Mouse (Mus musculus) MEL (cell line): ENCODE data around the gene Zbtb3. TPM values are rescaled to one million over a fixed set of nuclear protein-coding genes. Genes with fewer than 3 reads are reported as not detected.

Experiments used
- DNase-seq: peaks from one replicate; pipeline ENCODE4 v3.0.0; 2011; ENCODE audit warnings: low read depth, low spot score
- H3K27ac ChIP-seq: 2 replicates; pipeline ENCODE4 v1.5.1; 2012; ENCODE audit warnings: low read depth, mild to moderate bottlenecking, control low read depth, low read length, moderate library complexity; ENCODE audit not compliant: control insufficient read depth
- H3K27me3 ChIP-seq, 2 experiments: fragments of 150-350 bp in 1 of 2; sonication (generic) in 1 of 2; 2 replicates each; pipeline ENCODE4 v1.6.1; 2012; ENCODE audit warnings: low read length in 2 of 2, mild to moderate bottlenecking in 2 of 2, improper control_type of control experiment in 1 of 2, moderate library complexity in 1 of 2; ENCODE audit not compliant: insufficient read depth in 2 of 2, control insufficient read depth in 1 of 2
- H3K36me3 ChIP-seq, 2 experiments: 2 replicates each; pipeline ENCODE4 v1.6.1; 2012 to 2014; ENCODE audit warnings: low read length in 2 of 2, improper control_type of control experiment in 1 of 2, inconsistent platforms in 1 of 2, mild to moderate bottlenecking in 1 of 2; ENCODE audit not compliant: insufficient read depth in 2 of 2, control insufficient read depth in 1 of 2
- H3K4me1 ChIP-seq, 2 experiments: fragments of 150-350 bp in 1 of 2; sonication (generic) in 1 of 2; 2 replicates each; pipeline ENCODE4 v1.6.1; 2012; ENCODE audit warnings: low read length in 2 of 2, improper control_type of control experiment in 1 of 2, mild to moderate bottlenecking in 1 of 2; ENCODE audit not compliant: insufficient read depth in 2 of 2, control insufficient read depth in 1 of 2
- H3K4me3 ChIP-seq, 2 experiments: fragments of 150-350 bp in 1 of 2; sonication (generic) in 1 of 2; 2 replicates each; pipeline ENCODE4 v1.5.1; 2012; ENCODE audit warnings: low read depth in 2 of 2, low read length in 2 of 2, mild to moderate bottlenecking in 2 of 2, moderate library complexity in 2 of 2, control low read depth in 1 of 2, improper control_type of control experiment in 1 of 2; ENCODE audit not compliant: control insufficient read depth in 1 of 2, insufficient read depth in 1 of 2
- H3K79me2 ChIP-seq: 2 replicates; pipeline ENCODE4 v1.6.1; 2012; ENCODE audit warnings: mild to moderate bottlenecking, low read length, moderate library complexity; ENCODE audit not compliant: control insufficient read depth, poor library complexity, insufficient read depth
- H3K9ac ChIP-seq: 2 replicates; pipeline ENCODE4 v1.6.1; 2012; ENCODE audit warnings: low read depth, mild to moderate bottlenecking, control low read depth, low read length, moderate library complexity; ENCODE audit not compliant: control insufficient read depth, poor library complexity, severe bottlenecking
- H3K9me3 ChIP-seq: fragments of 150-350 bp; sonication (generic); replicated peaks from 2 replicates; pipeline ENCODE4 v1.6.1; 2012; ENCODE audit warnings: mild to moderate bottlenecking, low read length, improper control_type of control experiment, moderate library complexity; ENCODE audit not compliant: insufficient read depth
- BHLHE40 ChIP-seq: IDR thresholded peaks from 2 replicates; pipeline ENCODE4 v1.6.1; 2012; ENCODE audit warnings: low read depth, mild to moderate bottlenecking, inconsistent platforms, low read length, improper control_type of control experiment, borderline replicate concordance
- CHD1 ChIP-seq: IDR thresholded peaks from 2 replicates; pipeline ENCODE4 v1.6.1; 2012; ENCODE audit warnings: low read depth, mild to moderate bottlenecking, inconsistent platforms, low read length, improper control_type of control experiment
- CHD2 ChIP-seq: IDR thresholded peaks from 2 replicates; pipeline ENCODE4 v1.6.1; 2011; ENCODE audit warnings: low read length, improper control_type of control experiment
- CTCF ChIP-seq, 3 experiments: IDR thresholded peaks in 2 of 3; conservative IDR thresholded peaks in 1 of 3; 2 replicates each; pipeline ENCODE4 v1.5.1; 2011 to 2012; ENCODE audit warnings: low read length in 3 of 3, low read depth in 2 of 3, mild to moderate bottlenecking in 2 of 3, improper control_type of control experiment in 1 of 3, inconsistent platforms in 1 of 3, mixed read lengths in 1 of 3, moderate library complexity in 1 of 3; ENCODE audit not compliant: control insufficient read depth in 1 of 3, insufficient read depth in 1 of 3, poor library complexity in 1 of 3, severe bottlenecking in 1 of 3
- ELF1 ChIP-seq: IDR thresholded peaks from 2 replicates; pipeline ENCODE4 v1.6.1; 2014; ENCODE audit warnings: low read depth, mild to moderate bottlenecking, inconsistent platforms, low read length, improper control_type of control experiment, moderate library complexity
- EP300 ChIP-seq, 2 experiments: IDR thresholded peaks; 2 replicates each; pipeline ENCODE4 v1.6.1; 2011; ENCODE audit warnings: improper control_type of control experiment in 2 of 2, low read length in 2 of 2, low read depth in 1 of 2, mild to moderate bottlenecking in 1 of 2
- ETS1 ChIP-seq: IDR thresholded peaks from 2 replicates; pipeline ENCODE4 v1.6.1; 2012; ENCODE audit warnings: low read depth, mild to moderate bottlenecking, inconsistent platforms, low read length, improper control_type of control experiment, moderate library complexity
- GATA1 ChIP-seq: IDR thresholded peaks from 2 replicates; pipeline ENCODE4 v1.6.1; 2011; ENCODE audit warnings: low read depth, low read length, improper control_type of control experiment
- MAX ChIP-seq: IDR thresholded peaks from 2 replicates; pipeline ENCODE4 v1.6.1; 2011; ENCODE audit warnings: low read length, improper control_type of control experiment
- MAZ ChIP-seq: IDR thresholded peaks from 2 replicates; pipeline ENCODE4 v1.6.1; 2012; ENCODE audit warnings: low read depth, mild to moderate bottlenecking, inconsistent platforms, low read length, improper control_type of control experiment
- MXI1 ChIP-seq: IDR thresholded peaks from 2 replicates; pipeline ENCODE4 v1.6.1; 2011; ENCODE audit warnings: mild to moderate bottlenecking, low read depth, low read length, improper control_type of control experiment
- MYB ChIP-seq: IDR thresholded peaks from 2 replicates; pipeline ENCODE4 v1.6.1; 2011; ENCODE audit warnings: mild to moderate bottlenecking, low read depth, low read length, improper control_type of control experiment
- MYC ChIP-seq: IDR thresholded peaks from 2 replicates; pipeline ENCODE4 v1.6.1; 2011; ENCODE audit warnings: low read depth, mild to moderate bottlenecking, low read length, improper control_type of control experiment, moderate library complexity
- NELFE ChIP-seq: IDR thresholded peaks from 2 replicates; pipeline ENCODE4 v1.6.1; 2011; ENCODE audit warnings: low read depth, low read length, improper control_type of control experiment
- NRF1 ChIP-seq: IDR thresholded peaks from 2 replicates; pipeline ENCODE4 v1.6.1; 2014; ENCODE audit warnings: low read depth, mild to moderate bottlenecking, inconsistent platforms, low read length, improper control_type of control experiment, moderate library complexity; ENCODE audit not compliant: poor library complexity, insufficient read depth, severe bottlenecking
- POLR2A ChIP-seq, 2 experiments: IDR thresholded peaks; 2 replicates each; pipeline ENCODE4 v1.6.1; 2011 to 2012; ENCODE audit warnings: low read length in 2 of 2, mild to moderate bottlenecking in 2 of 2, control low read depth in 1 of 2, improper control_type of control experiment in 1 of 2, low read depth in 1 of 2, moderate library complexity in 1 of 2; ENCODE audit not compliant: control insufficient read depth in 1 of 2, insufficient read depth in 1 of 2, poor library complexity in 1 of 2
- POLR2AphosphoS2 ChIP-seq: IDR thresholded peaks from 2 replicates; pipeline ENCODE4 v1.6.1; 2011; ENCODE audit warnings: low read length, improper control_type of control experiment
- POLR2AphosphoS5 ChIP-seq: IDR thresholded peaks from 2 replicates; pipeline ENCODE4 v1.6.1; 2012; ENCODE audit warnings: low read depth, borderline replicate concordance, mild to moderate bottlenecking, inconsistent platforms, low read length, moderate library complexity, mixed read lengths
- RCOR1 ChIP-seq: IDR thresholded peaks from 2 replicates; pipeline ENCODE4 v1.6.1; 2012; ENCODE audit warnings: low read depth, mild to moderate bottlenecking, inconsistent platforms, low read length, improper control_type of control experiment
- SIN3A ChIP-seq: IDR thresholded peaks from 2 replicates; pipeline ENCODE4 v1.6.1; 2012; ENCODE audit warnings: low read length, improper control_type of control experiment, inconsistent platforms
- SMC3 ChIP-seq: IDR thresholded peaks from 2 replicates; pipeline ENCODE4 v1.6.1; 2011; ENCODE audit warnings: low read depth, low read length, improper control_type of control experiment
- TCF12 ChIP-seq: IDR thresholded peaks from 2 replicates; pipeline ENCODE4 v1.6.1; 2014; ENCODE audit warnings: low read depth, mild to moderate bottlenecking, inconsistent platforms, low read length, improper control_type of control experiment, moderate library complexity
- USF1 ChIP-seq: IDR thresholded peaks from 2 replicates; pipeline ENCODE4 v1.6.1; 2014; ENCODE audit warnings: low read depth, mild to moderate bottlenecking, inconsistent platforms, low read length, improper control_type of control experiment, moderate library complexity
- ZC3H11A ChIP-seq: IDR thresholded peaks from 2 replicates; pipeline ENCODE4 v1.6.1; 2012; ENCODE audit warnings: low read depth, mild to moderate bottlenecking, inconsistent platforms, low read length, improper control_type of control experiment
- ZMIZ1 ChIP-seq: IDR thresholded peaks from 2 replicates; pipeline ENCODE4 v1.6.1; 2012; ENCODE audit warnings: low read depth, mild to moderate bottlenecking, inconsistent platforms, low read length, improper control_type of control experiment, moderate library complexity
- polyA plus RNA-seq, 2 experiments: library from polyadenylated mRNA; stranded (reverse) in 1 of 2; unstranded in 1 of 2; fragments of >175 nt in 1 of 2; fragments of >200 nt in 1 of 2; gene quantifications; 2 replicates each; pipeline versions ENCODE4 v1.2.1 to v1.2.4; 2012; ENCODE audit warnings: low replicate concordance in 2 of 2, low read depth in 1 of 2; ENCODE audit not compliant: insufficient read length in 2 of 2, insufficient read depth in 1 of 2, missing spikeins in 1 of 2
- total RNA-seq: library from RNA; depleted of rRNA; stranded (reverse); fragments of 300-350 nt; gene quantifications from 2 replicates; pipeline ENCODE4 v1.2.3, GENCODE M21; 2012

Gene Zbtb3
- total and polyA plus RNA-seq, 3 experiments, result 2.4 to 2.9 TPM; not detected in 1

- no peak for TF ChIP-seq CHD1
- TF ChIP-seq EP300 (IDR thresholded peaks at IDR 0.05; ENCODE audit: low read depth in 1 of 2, low read length in 2 of 2), result no peak
- TF ChIP-seq TCF12, result 0 out of 2 replicates have a peak, but pooled peaks have one; percentile 4
- TF ChIP-seq GATA1, result no peak
- TF ChIP-seq POLR2AphosphoS2, result peak; percentile 60; the same call in 1 of the 2 replicates
- peak; percentile 74 for TF ChIP-seq NELFE
- no peak for TF ChIP-seq ZC3H11A
- no peak for TF ChIP-seq MAZ
- TF ChIP-seq SMC3, result no peak
- TF ChIP-seq ELF1, result peak; percentile 45; the same call in 1 of the 2 replicates
- TF ChIP-seq BHLHE40, result no peak
- no peak for TF ChIP-seq CHD2
- 0 out of 2 replicates have a peak, but pooled peaks have one; percentile 55 for TF ChIP-seq ZMIZ1
- 0 out of 2 replicates have a peak, but pooled peaks have one; percentile 9 for TF ChIP-seq ETS1
- TF ChIP-seq MYB, result no peak
- TF ChIP-seq POLR2AphosphoS5, result no peak
- TF ChIP-seq POLR2A (IDR thresholded peaks at IDR 0.05; ENCODE audit: control insufficient read depth in 1 of 2, insufficient read depth in 1 of 2, low read depth in 1 of 2, low read length in 2 of 2, poor library complexity in 1 of 2), result peak; percentile 61 to 70; a peak in 3 of 4 replicates
- 0 out of 2 replicates have a peak, but pooled peaks have one; percentile 7 for TF ChIP-seq USF1
- no peak for TF ChIP-seq MAX
- 0 out of 6 replicates have a peak, but pooled peaks of 1 of the 3 experiments have one; percentile 1 for TF ChIP-seq CTCF (IDR thresholded peaks at IDR 0.05 in 2 of 3, conservative IDR thresholded peaks at IDR 0.05 in 1 of 3; ENCODE audit: control insufficient read depth in 1 of 3, insufficient read depth in 1 of 3, low read depth in 2 of 3, low read length in 3 of 3, poor library complexity in 1 of 3, severe bottlenecking in 1 of 3)
- no peak for TF ChIP-seq MYC
- TF ChIP-seq RCOR1, result no peak
- TF ChIP-seq SIN3A, result peak; percentile 57; the same call in 1 of the 2 replicates
- peak; percentile 48 for TF ChIP-seq MXI1
- TF ChIP-seq NRF1, result no peak
Observed at GRCm38 (mm10) chr19:8839908-8840791, 37.8 kb downstream of the Zbtb3 start.

More at GRCm38 (mm10) chr19:8839908-8840791, 37.8 kb downstream of the Zbtb3 start:
- no peaks in the 10 kb centered on the region for H3K27me3 ChIP-seq
- peaks cover 1 to 14% of the 10 kb centered on the region in 2 experiments for H3K36me3 ChIP-seq
- H3K9ac ChIP-seq, result peak overlapping the region; percentile 83
- peak overlapping the region; percentile 77 to 96 for H3K4me3 ChIP-seq
- no peaks in the 10 kb centered on the region; the same call in 1 of the 2 replicates for H3K79me2 ChIP-seq
- no peaks in the 10 kb centered on the region for H3K9me3 ChIP-seq
- peak; percentile 81 for DNase-seq
- H3K27ac ChIP-seq, result no peak overlapping the region; the same call in 1 of the 2 replicates
- peaks cover 3 to 17% of the 10 kb centered on the region in 2 experiments for H3K4me1 ChIP-seq
